In the genomic region with DNA sequence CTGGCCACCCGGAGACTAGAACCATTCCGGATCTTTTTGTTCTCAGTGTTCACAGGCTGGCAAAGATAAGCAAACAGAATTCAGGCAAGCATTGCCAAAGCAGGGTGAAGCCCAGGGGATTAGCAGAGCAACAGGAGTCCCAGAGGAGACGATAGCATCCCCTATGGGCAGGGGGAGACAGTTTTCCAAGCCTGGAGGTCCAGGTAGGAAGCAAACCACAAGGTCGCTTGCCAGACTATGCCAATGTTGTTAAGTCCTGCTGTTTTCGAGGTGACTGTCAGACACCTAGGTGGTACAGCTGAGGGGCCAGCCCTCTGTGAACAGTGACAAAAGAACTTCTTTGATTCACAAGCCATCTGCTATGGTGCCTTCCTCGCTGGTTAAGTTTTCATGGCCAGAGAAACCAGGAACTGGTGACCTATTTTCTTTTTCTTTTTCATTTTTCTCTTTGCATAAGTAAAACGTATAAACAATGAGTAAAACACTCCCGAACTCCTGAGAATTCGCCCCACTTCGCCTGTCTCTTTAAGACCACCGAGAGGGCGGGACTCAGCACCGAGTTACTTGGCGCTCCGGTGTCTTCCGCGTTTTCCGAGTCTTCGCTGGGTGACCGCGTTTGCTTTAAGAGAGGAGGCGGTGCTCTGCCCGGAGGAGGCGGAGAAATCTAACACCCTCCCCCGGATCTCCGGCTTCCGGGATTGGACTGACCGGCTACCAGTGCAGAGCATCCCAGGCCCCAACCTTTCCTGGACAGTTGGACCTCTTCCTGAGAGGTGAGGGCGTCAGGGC, we compare ENCODE assay signal across 8 mouse cellular contexts. TPM values are rescaled to one million over a fixed set of nuclear protein-coding genes. Genes with fewer than 3 reads are reported as not detected.
DNase-seq lines count a peak whose midpoint lies in the region; ATAC-seq and TF ChIP-seq lines count a peak whose summit lies in the region.

A gene (plus strand): TSS at position 674 of the 789 bp plus-strand sequence.

- no peak for TF ChIP-seq EP300 in liver, postnatal 0 days (IDR thresholded peaks at IDR 0.05; ENCODE audit: low read depth)

- H3K27me3 ChIP-seq in E14TG2a.4 (ENCODE audit: insufficient read depth, low read length), result peaks cover 2% of the 10 kb centered on the region; the same call in 1 of the 2 replicates
- no peaks in the 10 kb centered on the region for H3K27me3 ChIP-seq in forebrain, embryonic 13.5 days
- no peaks in the 10 kb centered on the region for H3K27me3 ChIP-seq in liver, postnatal 0 days (ENCODE audit: insufficient read depth, low read length)
- no peaks in the 10 kb centered on the region for H3K27me3 ChIP-seq in neural tube, embryonic 14.5 days (ENCODE audit: control insufficient read depth, insufficient read depth, low read length)

- peaks cover 17% of the 10 kb centered on the region for H3K36me3 ChIP-seq in E14TG2a.4 (ENCODE audit: insufficient read depth, low read length)
- peaks cover 13% of the 10 kb centered on the region for H3K36me3 ChIP-seq in forebrain, embryonic 13.5 days (ENCODE audit: poor library complexity, severe bottlenecking)
- peaks cover 7% of the 10 kb centered on the region; the same call in 1 of the 2 replicates for H3K36me3 ChIP-seq in liver, postnatal 0 days (replicated peaks; ENCODE audit: insufficient read depth, low read length)
- 0 out of 2 replicates have a peak, but pooled peaks cover 3% of the 10 kb centered on the region for H3K36me3 ChIP-seq in neural tube, embryonic 14.5 days (ENCODE audit: control insufficient read depth, insufficient read depth, low read length)

- DNase-seq in c-Kit-positive CD71-positive TER-119-positive erythroid progenitor cells, embryonic 14.5 days (ENCODE audit: low spot score), result peak; percentile 81
- peak; percentile 93 to 95 for DNase-seq in heart, postnatal 10 days
- DNase-seq in large intestine, adult 2 months (ENCODE audit: low read depth, low spot score), result peak; percentile 85
- DNase-seq in liver, postnatal 0 days, result peak; percentile 91
- DNase-seq in testis, postnatal 10 days (ENCODE audit: low spot score), result peak; percentile 91

- WGBS in forebrain, embryonic 13.5 days, result under 1% methylated on average over 29 of the region's 29 CpGs
- WGBS in large intestine, adult 2 months, result under 1% methylated on average over 29 of the region's 29 CpGs
- WGBS in liver, postnatal 0 days (ENCODE audit: insufficient replicate concordance), result 1% methylated on average over 29 of the region's 29 CpGs
- 1% methylated on average over 29 of the region's 29 CpGs for WGBS in neural tube, embryonic 14.5 days

- peak within 1 kb of the TSS; percentile 69 for H3K4me2 ChIP-seq in forebrain, embryonic 13.5 days
- H3K4me2 ChIP-seq in liver, postnatal 0 days (ENCODE audit: low read depth, low read length), result peak within 1 kb of the TSS; percentile 93
- H3K4me2 ChIP-seq in neural tube, embryonic 14.5 days (ENCODE audit: low read depth, low read length), result peak within 1 kb of the TSS; percentile 48

- peak within 1 kb of the TSS; percentile 36; the same call in 1 of the 2 replicates for H3K27ac ChIP-seq in forebrain, embryonic 13.5 days
- peak within 1 kb of the TSS; percentile 76 for H3K27ac ChIP-seq in liver, postnatal 0 days (ENCODE audit: low read depth)
- no peak within 1 kb of the TSS for H3K27ac ChIP-seq in neural tube, embryonic 14.5 days (ENCODE audit: low read depth, low read length)

- H3K4me3 ChIP-seq in E14TG2a.4 (replicated peaks; ENCODE audit: low read length), result peak within 1 kb of the TSS; percentile 85
- peak within 1 kb of the TSS; percentile 52 for H3K4me3 ChIP-seq in forebrain, embryonic 13.5 days
- peak within 1 kb of the TSS; percentile 83 for H3K4me3 ChIP-seq in liver, postnatal 0 days (ENCODE audit: low read depth, low read length)
- peak within 1 kb of the TSS; percentile 65 for H3K4me3 ChIP-seq in neural tube, embryonic 14.5 days (ENCODE audit: low read depth, low read length)

- peak; percentile 96 for ATAC-seq in forebrain, embryonic 13.5 days
- ATAC-seq in liver, postnatal 0 days, result peak; percentile 95
- ATAC-seq in neural tube, embryonic 14.5 days (ENCODE audit: low read depth), result peak; percentile 92

- intact Hi-C loops in heart, postnatal 10 days (cut with DNase I), result loop anchor here (2.0 kb wide), 1 partner anchor 61 kb away; a partner anchor contains a TSS

- no peak for TF ChIP-seq CTCF in E14TG2a.4 (conservative IDR thresholded peaks at IDR 0.05; ENCODE audit: low read length)
- TF ChIP-seq CTCF in liver, postnatal 0 days (IDR thresholded peaks at IDR 0.05; ENCODE audit: low read depth), result peak; percentile 59

- H3K9me3 ChIP-seq in E14TG2a.4 (ENCODE audit: low read length), result no peaks in the 10 kb centered on the region
- no peaks in the 10 kb centered on the region for H3K9me3 ChIP-seq in forebrain, embryonic 13.5 days (replicated peaks)
- H3K9me3 ChIP-seq in liver, postnatal 0 days (ENCODE audit: low read length), result no peaks in the 10 kb centered on the region
- no peaks in the 10 kb centered on the region for H3K9me3 ChIP-seq in neural tube, embryonic 14.5 days (ENCODE audit: control insufficient read depth, low read length)

- peaks cover 14% of the 10 kb centered on the region for H3K4me1 ChIP-seq in E14TG2a.4 (replicated peaks; ENCODE audit: low read depth, low read length)
- H3K4me1 ChIP-seq in forebrain, embryonic 13.5 days, result peaks cover 13% of the 10 kb centered on the region
- H3K4me1 ChIP-seq in liver, postnatal 0 days (ENCODE audit: insufficient read depth), result peaks cover 15% of the 10 kb centered on the region
- H3K4me1 ChIP-seq in neural tube, embryonic 14.5 days (ENCODE audit: control insufficient read depth, insufficient read depth, low read length), result no peaks in the 10 kb centered on the region

- H3K9ac ChIP-seq in forebrain, embryonic 13.5 days, result peak within 1 kb of the TSS; percentile 64
- peak within 1 kb of the TSS; percentile 73 for H3K9ac ChIP-seq in liver, postnatal 0 days (replicated peaks)
- H3K9ac ChIP-seq in neural tube, embryonic 14.5 days (replicated peaks; ENCODE audit: low read depth, low read length), result peak within 1 kb of the TSS; percentile 67

RNA-seq across cellular contexts. Expression of the gene that starts here (rescaled TPM):
- 45.8 and 51.1 TPM in 2 replicates for polyA plus RNA-seq in forebrain, embryonic 13.5 days (2015; fragmentation: Nextera tagmentation; extraction: Ambion mirVana)
- total RNA-seq in heart, postnatal 10 days (2021), result 10 to 100 TPM; 26.1 to 28.5 TPM
- polyA plus RNA-seq in large intestine, adult 2 months (2012; rRNA removed), result 86.7 and 91.6 TPM in 2 replicates
- 35.8 and 35.9 TPM in 2 replicates for polyA plus RNA-seq in liver, postnatal 0 days (2015; fragmentation: Nextera tagmentation; extraction: Ambion mirVana)
- 68.3 and 70.5 TPM in 2 replicates for polyA plus RNA-seq in neural tube, embryonic 14.5 days (2014; fragmentation: Nextera tagmentation; extraction: Ambion mirVana)
